Mouse (Mus musculus) hindbrain, embryonic 13.5 days (tissue): ENCODE data around the gene Gm20388. TPM values are rescaled to one million over a fixed set of nuclear protein-coding genes. Genes with fewer than 3 reads are reported as not detected.
A peak's percentile ranks its signal among the peaks of the same experiment; 100 is the strongest.

Experiments used
- ATAC-seq: fragments of 200-750 bp; cut with Nextera tagmentation; 2 replicates; pipeline ENCODE4 v1.8.0; 2017; ENCODE audit warnings: moderate TSS enrichment; ENCODE audit not compliant: low FRiP score
- H3K27ac ChIP-seq: fragments of 300-500 bp; sonication (generic); 2 replicates; pipeline ENCODE4 v1.5.1; 2015; ENCODE audit warnings: inconsistent platforms, mild to moderate bottlenecking, moderate library complexity
- H3K27me3 ChIP-seq: fragments of 300-500 bp; sonication (generic); 2 replicates; pipeline ENCODE4 v1.6.1; 2015; ENCODE audit warnings: mild to moderate bottlenecking, inconsistent platforms
- H3K36me3 ChIP-seq: fragments of 300-500 bp; sonication (generic); 2 replicates; pipeline ENCODE4 v1.6.1; 2015; ENCODE audit warnings: mild to moderate bottlenecking, inconsistent platforms
- H3K4me1 ChIP-seq: fragments of 300-500 bp; sonication (generic); replicated peaks from 2 replicates; pipeline ENCODE4 v1.6.1; 2015; ENCODE audit warnings: inconsistent platforms
- H3K4me2 ChIP-seq: fragments of 300-500 bp; sonication (generic); 2 replicates; pipeline ENCODE4 v1.6.1; 2015; ENCODE audit warnings: inconsistent platforms, mild to moderate bottlenecking, moderate library complexity
- H3K4me3 ChIP-seq: fragments of 300-500 bp; sonication (generic); 2 replicates; pipeline ENCODE4 v1.5.1; 2015; ENCODE audit warnings: mild to moderate bottlenecking, inconsistent platforms
- H3K9ac ChIP-seq: fragments of 300-500 bp; sonication (generic); 2 replicates; pipeline ENCODE4 v1.6.1; 2015; ENCODE audit warnings: mild to moderate bottlenecking, inconsistent platforms
- H3K9me3 ChIP-seq: fragments of 300-500 bp; sonication (generic); 2 replicates; pipeline ENCODE4 v1.6.1; 2016; ENCODE audit warnings: inconsistent platforms
- WGBS: fragments of 180-500 bp; shearing (Covaris S2); methylation state at CpG from one replicate; pipeline ENCODE4 v1.1.7; 2015; 5-methylcytosine and 5-hydroxymethylcytosine counted together
- polyA plus RNA-seq: library from polyadenylated mRNA; unstranded; fragments of >200 nt; fragmentation: Nextera tagmentation; extraction: Ambion mirVana; gene quantifications from 2 replicates; pipeline ENCODE4 v1.2.1, GENCODE M21; 2015

The Gm20388 gene
- polyA plus RNA-seq, 1 experiment from 2014 or later = 1.9 TPM

DNA sequence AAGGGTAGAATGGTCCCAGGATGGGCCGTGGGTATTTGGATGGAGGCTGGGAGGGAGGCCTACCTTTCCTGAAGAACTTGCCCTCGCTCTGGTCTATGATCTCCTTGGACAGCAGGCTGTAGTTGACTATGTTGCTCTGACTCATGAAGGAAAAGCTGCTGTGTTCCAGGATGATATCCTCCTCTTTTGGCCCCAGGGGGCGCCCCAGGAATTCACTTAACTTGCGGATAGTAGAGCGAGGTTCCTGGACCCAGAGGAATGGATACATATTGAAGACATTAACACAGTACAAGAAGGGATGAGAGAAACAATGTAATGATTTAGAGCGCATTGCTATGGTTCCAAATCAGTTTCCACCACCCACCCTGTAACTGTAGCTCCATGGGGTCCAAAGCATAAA, 3234.6 kb downstream of the Gm20388 start:
- H3K9me3 ChIP-seq = no peaks in the 10 kb centered on the region
- no peak overlapping the region for H3K4me2 ChIP-seq
- no peak overlapping the region for H3K27ac ChIP-seq
- no peaks in the 10 kb centered on the region for H3K36me3 ChIP-seq
- 52% methylated on average over 6 of the region's 6 CpGs for WGBS
- H3K4me1 ChIP-seq = no peaks in the 10 kb centered on the region
- H3K4me3 ChIP-seq = no peak overlapping the region
- ATAC-seq = no peak
- no peaks in the 10 kb centered on the region for H3K27me3 ChIP-seq
- no peak overlapping the region for H3K9ac ChIP-seq

DNA sequence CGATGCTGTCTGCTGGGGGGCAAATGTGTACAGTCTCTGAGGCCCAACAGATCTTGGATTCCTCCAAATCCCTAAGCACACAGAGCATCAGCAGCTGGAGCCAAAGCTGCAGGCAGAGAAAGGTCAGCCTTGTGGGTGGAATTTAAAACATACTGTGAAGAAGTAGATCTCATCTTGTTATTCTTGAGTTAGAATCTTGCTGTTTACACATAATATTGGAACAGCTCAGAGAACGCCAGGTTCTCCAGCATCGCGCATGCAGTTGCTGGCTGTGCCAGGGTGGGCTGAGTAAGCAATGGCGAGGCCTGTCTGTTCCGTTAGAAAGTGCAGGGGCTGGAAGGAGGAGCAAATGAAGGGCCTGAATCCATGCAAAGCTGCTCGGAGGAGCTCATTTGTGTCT, 3235.7 kb downstream of the Gm20388 start:
- no peak overlapping the region for H3K4me3 ChIP-seq
- H3K4me2 ChIP-seq = no peak overlapping the region
- no peak for ATAC-seq
- H3K9ac ChIP-seq = no peak overlapping the region
- no peak overlapping the region for H3K27ac ChIP-seq
- no peaks in the 10 kb centered on the region for H3K4me1 ChIP-seq
- no peaks in the 10 kb centered on the region for H3K27me3 ChIP-seq
- H3K36me3 ChIP-seq = no peaks in the 10 kb centered on the region
- 83% methylated on average over 7 of the region's 7 CpGs for whole genome bisulfite sequencing
- no peaks in the 10 kb centered on the region for H3K9me3 ChIP-seq

DNA sequence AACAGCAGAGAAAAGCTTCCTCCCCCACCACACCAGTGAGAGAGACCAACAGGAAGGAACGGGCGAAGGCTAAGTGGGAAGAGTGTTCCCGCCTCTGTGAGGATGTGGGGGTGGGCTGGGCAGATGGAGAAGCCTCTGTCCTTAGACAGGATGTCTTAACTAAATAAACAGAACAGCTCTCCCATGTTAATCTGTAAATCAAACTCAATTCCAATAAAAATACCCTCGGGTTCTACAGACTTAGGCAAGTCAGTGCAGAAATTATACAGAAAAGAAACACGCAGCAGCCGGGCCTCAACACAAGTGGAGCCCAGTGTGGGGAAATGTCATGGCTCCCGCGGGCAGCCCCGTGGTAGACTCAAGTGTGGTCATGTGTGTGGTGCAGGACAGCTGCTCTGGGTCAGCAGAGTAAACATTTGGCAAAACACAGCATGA, 3240.1 kb downstream of the Gm20388 start:
- Histone ChIP-seq H3K27ac (no peak overlapping the region), H3K4me1 (no peaks in the 10 kb centered on the region), H3K27me3 (no peaks in the 10 kb centered on the region), H3K4me2 (no peak overlapping the region), H3K4me3 (no peak overlapping the region), H3K9ac (no peak overlapping the region), H3K36me3 (no peaks in the 10 kb centered on the region), H3K9me3 (no peaks in the 10 kb centered on the region)
- 72% methylated on average over 9 of the region's 9 CpGs for WGBS
- ATAC-seq = no peak

DNA sequence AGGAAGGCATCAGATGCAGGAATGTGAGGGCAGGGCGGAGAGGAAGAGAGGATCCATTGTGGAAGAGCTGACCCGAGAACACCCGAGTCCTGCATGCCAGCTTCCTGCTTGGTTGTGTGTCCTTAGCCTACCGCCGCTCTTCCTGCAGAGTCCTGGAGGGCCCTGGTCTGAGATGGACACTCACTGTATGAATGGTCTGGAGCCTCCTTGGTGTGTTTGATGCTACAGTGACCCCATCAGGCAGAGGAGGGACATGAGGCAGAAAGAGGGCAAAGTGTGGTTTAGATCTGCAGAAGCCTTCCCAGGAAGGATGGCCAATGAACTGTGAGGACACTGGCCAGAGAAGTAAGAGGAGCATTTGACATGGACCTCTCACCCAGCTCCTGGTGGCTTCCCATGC, 3244.5 kb downstream of the Gm20388 start:
- no peaks in the 10 kb centered on the region; the same call in 1 of the 2 replicates for H3K27me3 ChIP-seq
- no peaks in the 10 kb centered on the region for H3K36me3 ChIP-seq
- no peak overlapping the region for H3K4me2 ChIP-seq
- 85% methylated on average over 5 of the region's 5 CpGs for WGBS
- H3K9ac ChIP-seq = no peak overlapping the region
- H3K4me1 ChIP-seq = peaks cover 5% of the 10 kb centered on the region
- no peak overlapping the region for H3K27ac ChIP-seq
- no peak for ATAC-seq
- no peak overlapping the region for H3K4me3 ChIP-seq
- no peaks in the 10 kb centered on the region for H3K9me3 ChIP-seq

DNA sequence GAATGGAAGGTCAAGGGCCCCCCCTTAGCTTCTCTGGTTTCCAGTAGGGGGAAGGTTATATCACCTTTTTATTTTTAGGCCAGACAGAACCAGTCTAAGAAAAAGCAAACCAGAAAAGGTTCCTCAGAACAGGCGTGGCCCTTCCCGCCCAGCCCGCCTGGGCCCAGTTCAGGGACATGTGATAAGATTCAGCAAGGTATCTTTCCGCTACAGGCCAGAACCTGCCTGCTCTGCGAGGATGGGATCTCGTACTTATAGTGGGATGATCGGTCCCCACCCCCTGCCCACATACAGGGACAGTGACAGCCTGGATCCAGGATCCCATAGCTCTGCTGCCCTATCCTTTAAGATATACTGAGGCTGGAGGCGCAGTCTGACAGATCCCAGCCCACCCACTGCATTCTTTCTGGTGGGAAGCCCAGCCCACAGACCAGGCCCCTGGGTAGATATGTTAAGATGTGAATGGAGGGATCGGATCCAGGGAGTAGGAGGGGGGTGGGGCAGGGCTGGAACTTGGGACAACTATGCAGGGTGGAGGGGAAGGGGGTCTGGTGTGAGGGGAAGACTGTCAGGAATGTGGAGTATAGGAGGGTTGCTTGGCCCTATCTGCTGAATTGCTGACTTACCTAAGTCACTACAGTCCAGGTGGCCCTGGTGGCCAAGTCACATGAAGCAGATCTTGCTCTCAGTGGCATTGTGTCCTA, 3245.6 kb downstream of the Gm20388 start:
- H3K9me3 ChIP-seq = no peaks in the 10 kb centered on the region
- H3K27me3 ChIP-seq = no peaks in the 10 kb centered on the region; the same call in 1 of the 2 replicates
- H3K4me3 ChIP-seq = no peak overlapping the region
- H3K36me3 ChIP-seq = no peaks in the 10 kb centered on the region
- whole genome bisulfite sequencing = 84% methylated on average over 9 of the region's 9 CpGs
- H3K4me2 ChIP-seq = no peak overlapping the region
- H3K9ac ChIP-seq = no peak overlapping the region
- H3K4me1 ChIP-seq = peaks cover 5% of the 10 kb centered on the region
- H3K27ac ChIP-seq = no peak overlapping the region
- no peak for ATAC-seq

DNA sequence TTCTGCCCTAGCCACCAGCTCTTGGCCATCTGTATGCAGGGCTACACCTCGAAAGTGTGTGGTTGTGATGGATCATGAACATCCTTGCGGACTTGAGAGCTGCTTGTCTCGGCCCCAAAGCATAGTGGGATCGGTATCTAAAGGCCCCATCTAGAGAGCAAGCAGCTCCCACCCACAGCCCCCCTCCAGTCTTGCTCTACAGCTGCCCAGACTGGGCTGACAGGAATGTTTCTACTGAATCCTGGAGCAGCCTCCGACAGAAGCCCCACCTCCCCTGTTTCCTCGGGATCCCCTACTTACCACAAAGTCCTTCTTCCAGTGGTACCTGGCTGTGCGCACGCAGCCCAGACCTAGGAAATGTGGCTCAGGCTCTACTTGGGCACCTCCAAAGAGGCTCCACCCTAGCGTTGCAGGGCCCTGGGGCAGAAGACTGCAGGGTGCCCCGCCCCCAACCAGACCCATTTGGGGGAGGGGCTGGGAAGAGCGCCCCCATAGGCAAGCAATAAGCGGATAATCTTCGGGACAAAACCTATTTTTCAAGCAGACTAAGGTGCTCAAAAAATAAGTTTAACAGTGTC, 3247.3 kb downstream of the Gm20388 start, which contains the start of gene Sult5a1:
Gene Sult5a1 (minus strand): TSS at position 428 of the 578 bp plus-strand sequence.
- H3K4me2 ChIP-seq = 0 out of 2 replicates have a peak within 1 kb of the TSS, but pooled peaks have one; percentile 25
- no peak within 1 kb of the TSS for H3K4me3 ChIP-seq
- H3K36me3 ChIP-seq = no peaks in the 10 kb centered on the region
- H3K4me1 ChIP-seq = peaks cover 5% of the 10 kb centered on the region
- no peak for ATAC-seq
- H3K9me3 ChIP-seq = no peaks in the 10 kb centered on the region
- H3K27me3 ChIP-seq = no peaks in the 10 kb centered on the region; the same call in 1 of the 2 replicates
- no peak within 1 kb of the TSS for H3K9ac ChIP-seq
- H3K27ac ChIP-seq = no peak within 1 kb of the TSS
- 34% methylated on average over 13 of the region's 13 CpGs for WGBS

DNA sequence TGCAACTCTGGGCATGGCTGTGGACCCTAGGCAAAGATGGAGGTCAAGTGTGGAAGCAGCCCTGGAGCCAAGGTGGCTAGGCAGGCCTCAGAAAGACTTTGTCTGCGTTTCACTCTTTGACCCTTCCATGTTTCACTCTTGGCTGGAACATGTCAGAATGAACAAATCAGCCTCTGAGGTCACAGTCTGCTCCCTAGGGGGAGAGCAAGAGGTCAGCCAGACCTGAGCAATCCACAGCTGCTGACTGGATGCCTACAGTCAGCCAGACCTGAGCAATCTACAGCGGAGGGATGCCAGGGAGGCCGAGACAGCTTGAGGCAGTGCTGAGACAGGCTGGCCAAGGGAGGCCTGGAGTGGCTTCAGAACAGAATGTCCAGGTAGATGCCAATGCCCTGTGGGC, 3270.8 kb downstream of the Gm20388 start:
- no peak overlapping the region for H3K4me2 ChIP-seq
- no peak overlapping the region for H3K27ac ChIP-seq
- no peaks in the 10 kb centered on the region for H3K27me3 ChIP-seq
- no peaks in the 10 kb centered on the region for H3K4me1 ChIP-seq
- no peak for ATAC-seq
- H3K9ac ChIP-seq = no peak overlapping the region
- H3K36me3 ChIP-seq = no peaks in the 10 kb centered on the region
- H3K4me3 ChIP-seq = no peak overlapping the region
- no peaks in the 10 kb centered on the region for H3K9me3 ChIP-seq
- 66% methylated on average over 3 of the region's 3 CpGs for WGBS

DNA sequence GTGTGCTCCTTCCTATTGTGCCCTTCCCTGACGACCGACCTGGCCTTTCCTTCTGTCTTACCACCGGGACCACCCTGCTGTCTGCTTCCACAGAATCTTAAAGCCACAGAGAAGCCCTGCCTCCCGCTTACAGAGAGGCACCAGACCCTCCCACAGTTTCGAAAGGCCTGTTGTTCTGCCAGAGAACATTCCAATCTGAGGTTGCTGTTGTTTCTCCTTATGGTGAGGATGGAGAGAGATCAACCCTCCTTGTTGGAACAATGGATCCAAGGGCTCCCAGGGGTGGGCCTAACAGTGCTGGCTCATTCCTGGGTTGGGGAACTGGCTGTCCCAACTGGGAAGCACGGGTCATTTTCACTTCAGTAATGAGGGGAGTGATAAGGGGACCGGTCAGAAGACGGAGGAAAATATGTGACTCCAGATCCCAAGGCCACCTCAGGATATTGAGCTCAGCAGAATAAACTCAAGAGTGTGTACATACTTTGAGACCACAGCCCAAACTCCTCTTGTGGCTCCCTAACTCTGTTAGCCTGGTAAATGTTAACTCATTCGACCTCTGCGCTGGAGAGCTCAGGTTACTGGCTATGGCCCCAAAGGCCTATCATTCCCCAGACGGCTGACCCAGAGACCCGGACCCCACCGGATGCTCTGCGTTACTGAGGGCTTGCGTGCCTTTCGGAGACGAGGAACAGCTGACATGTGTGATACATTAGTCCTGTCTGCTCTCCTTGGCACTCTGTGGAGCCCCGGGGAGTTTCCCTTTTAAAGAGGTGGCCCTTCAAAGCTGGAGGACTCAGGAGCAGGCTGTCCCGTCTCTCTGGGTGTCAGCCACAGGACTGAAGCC, 3275.1 kb downstream of the Gm20388 start, which contains the start of gene Dpep1:
Gene Dpep1 (plus strand): TSS at position 677 of the 844 bp plus-strand sequence.
- WGBS = 47% methylated on average over 19 of the region's 19 CpGs
- H3K4me1 ChIP-seq = no peaks in the 10 kb centered on the region; the same call in 1 of the 2 replicates

DNA sequence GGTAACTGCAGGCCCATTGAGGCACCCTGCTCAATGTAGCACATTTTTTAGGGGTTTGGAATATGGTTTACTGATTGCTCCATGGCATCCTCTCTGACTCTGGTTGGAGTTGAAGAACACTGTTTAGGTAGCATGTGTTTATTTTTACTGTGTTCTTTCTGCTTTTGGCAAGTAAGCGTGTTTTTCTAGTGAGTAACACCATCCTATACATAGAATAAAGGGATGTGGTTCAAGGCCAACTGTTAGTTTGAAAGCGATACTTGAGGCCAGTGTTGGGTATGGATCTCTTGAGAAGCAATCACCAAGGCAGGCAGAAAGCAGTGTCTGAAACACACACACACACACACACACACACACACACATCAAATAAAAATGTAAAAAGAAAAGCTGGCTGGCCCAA, 3277.4 kb downstream of the Gm20388 start:
- Histone ChIP-seq H3K4me2 (no peak overlapping the region), H3K27ac (no peak overlapping the region), H3K9me3 (no peaks in the 10 kb centered on the region), H3K4me1 (no peaks in the 10 kb centered on the region; the same call in 1 of the 2 replicates), H3K9ac (no peak overlapping the region), H3K36me3 (no peaks in the 10 kb centered on the region), H3K4me3 (no peak overlapping the region), H3K27me3 (no peaks in the 10 kb centered on the region)
- 91% methylated on average over 2 of the region's 2 CpGs for WGBS
- ATAC-seq = no peak

More for the DNA sequence above, 3275.1 kb downstream of the Gm20388 start, which contains the start of gene Dpep1:
- Histone ChIP-seq H3K27me3 (no peaks in the 10 kb centered on the region), H3K4me3 (no peak within 1 kb of the TSS), H3K27ac (no peak within 1 kb of the TSS), H3K9ac (no peak within 1 kb of the TSS), H3K4me2 (no peak within 1 kb of the TSS), H3K9me3 (no peaks in the 10 kb centered on the region), H3K36me3 (no peaks in the 10 kb centered on the region)
- ATAC-seq = no peak

DNA sequence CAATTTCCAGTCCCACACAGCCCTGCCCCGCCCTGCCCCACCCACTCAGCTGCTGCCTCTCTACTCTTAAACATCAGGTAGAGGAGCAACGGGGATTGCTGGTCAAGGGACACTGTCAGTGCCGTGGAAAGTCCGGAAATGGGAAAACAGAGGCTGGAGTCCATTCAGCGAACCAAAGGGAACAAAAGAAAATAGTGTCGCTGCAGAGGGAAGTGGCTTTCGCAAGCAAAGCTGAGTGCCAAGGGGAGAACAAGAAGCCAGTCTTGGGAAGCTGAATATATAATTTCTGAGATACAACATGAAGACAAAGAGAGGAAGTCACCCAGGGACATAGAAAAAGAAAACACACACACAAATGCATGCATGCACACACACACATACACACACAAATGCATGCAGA, 3278.2 kb downstream of the Gm20388 start:
- H3K4me1 ChIP-seq = no peaks in the 10 kb centered on the region; the same call in 1 of the 2 replicates
- H3K4me2 ChIP-seq = no peak overlapping the region
- no peak overlapping the region for H3K4me3 ChIP-seq
- H3K27ac ChIP-seq = no peak overlapping the region
- no peak overlapping the region for H3K9ac ChIP-seq
- no peaks in the 10 kb centered on the region for H3K36me3 ChIP-seq
- H3K27me3 ChIP-seq = no peaks in the 10 kb centered on the region
- no peaks in the 10 kb centered on the region for H3K9me3 ChIP-seq
- 83% methylated on average over 7 of the region's 7 CpGs for whole genome bisulfite sequencing
- ATAC-seq = no peak

DNA sequence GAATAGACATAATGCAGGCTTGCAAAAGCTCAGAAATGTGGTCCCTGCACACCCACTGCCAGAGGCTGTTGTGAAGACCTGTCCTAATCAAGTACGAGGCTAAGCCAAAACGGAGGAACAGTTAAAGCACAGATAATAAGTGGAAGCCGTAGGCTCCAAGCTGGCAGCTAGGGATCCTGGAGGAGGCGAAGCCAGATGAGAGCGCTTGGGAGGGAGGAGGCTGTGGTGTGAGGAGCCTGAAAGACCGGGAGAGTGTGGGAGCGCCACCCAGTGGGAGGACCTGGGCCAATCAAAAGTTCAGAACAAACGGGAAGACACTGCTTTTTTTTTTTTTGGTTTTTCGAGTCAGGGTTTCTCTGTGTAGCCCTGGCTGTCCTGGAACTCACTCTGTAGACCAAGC, 3280.0 kb downstream of the Gm20388 start:
- WGBS = 2% methylated on average over 9 of the region's 9 CpGs
- Histone ChIP-seq H3K27me3 (no peaks in the 10 kb centered on the region), H3K9me3 (no peaks in the 10 kb centered on the region), H3K9ac (no peak overlapping the region), H3K27ac (no peak overlapping the region), H3K4me3 (no peak overlapping the region), H3K4me1 (no peaks in the 10 kb centered on the region; the same call in 1 of the 2 replicates), H3K4me2 (no peak overlapping the region), H3K36me3 (no peaks in the 10 kb centered on the region)
- no peak for ATAC-seq

DNA sequence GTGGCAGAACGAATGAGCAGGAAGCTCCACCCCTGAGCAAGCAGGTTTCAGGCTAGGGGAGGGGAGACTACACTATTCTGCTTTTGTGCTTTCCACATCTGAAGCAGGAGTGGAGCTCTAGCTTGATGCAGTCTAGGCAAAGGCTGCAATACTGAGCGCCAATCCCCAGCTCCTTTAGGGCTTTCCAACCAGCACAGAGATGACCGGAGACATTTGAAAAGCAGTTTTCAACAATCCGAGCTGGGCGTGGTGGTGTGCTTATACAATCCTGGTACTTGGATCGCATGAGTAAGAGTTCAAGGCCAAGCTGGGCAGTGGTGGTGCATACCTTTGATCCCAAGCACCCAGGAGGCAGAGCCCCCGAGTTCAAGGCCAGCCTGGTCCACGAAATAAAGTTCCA, 3281.3 kb downstream of the Gm20388 start:
- Histone ChIP-seq H3K27me3 (no peaks in the 10 kb centered on the region), H3K4me1 (no peaks in the 10 kb centered on the region; the same call in 1 of the 2 replicates), H3K4me2 (no peak overlapping the region), H3K9ac (no peak overlapping the region), H3K27ac (no peak overlapping the region), H3K4me3 (no peak overlapping the region), H3K36me3 (no peaks in the 10 kb centered on the region), H3K9me3 (no peaks in the 10 kb centered on the region)
- 62% methylated on average over 8 of the region's 8 CpGs for WGBS
- ATAC-seq = no peak
